Mouse (Mus musculus): ENCODE data around the gene Gm20878. TPM values are rescaled to one million over a fixed set of nuclear protein-coding genes. Genes with fewer than 3 reads are reported as not detected.
"Not testable (repeated sequence)": the region's sequence is repeated elsewhere in the genome, so short reads cannot be mapped to it uniquely, and the experiment has no call there.

The Gm20878 gene
- polyA plus RNA-seq (2015; fragmentation: Nextera tagmentation; extraction: Ambion mirVana): 1.7 and 2.6 TPM in 2 replicates

DNA sequence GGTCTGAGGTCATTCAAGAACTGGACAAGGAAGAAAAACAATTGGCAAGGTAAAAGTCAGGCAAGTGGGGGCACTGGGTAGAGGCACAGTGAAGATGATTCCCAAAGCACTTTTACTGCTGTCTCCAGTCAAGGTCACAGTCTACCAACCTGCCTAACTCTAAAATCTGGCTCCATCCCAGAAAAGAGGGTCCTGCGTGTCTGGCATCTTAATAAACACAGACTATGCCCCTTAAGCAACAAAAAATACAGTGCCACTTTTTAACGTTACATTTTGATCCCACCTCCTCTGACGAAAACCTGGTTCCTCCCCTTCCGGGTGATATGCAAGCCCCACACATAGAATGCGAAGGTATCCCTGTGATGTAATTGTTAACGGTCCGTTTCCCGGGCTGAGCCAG, at the start of gene Gm20878:
Gene Gm20878, plus strand, starts transcription at position 301 of the 400 bp plus-strand sequence.
- not testable (repeated sequence) for H3K36me3 ChIP-seq; H3K9me3 ChIP-seq; H3K4me1 ChIP-seq; H3K4me2 ChIP-seq; H3K27me3 ChIP-seq; ATAC-seq (ENCODE audit: insufficient number of reproducible peaks, low FRiP score, low TSS enrichment, low read depth); H3K9ac ChIP-seq; H3K4me3 ChIP-seq; H3K27ac ChIP-seq
- WGBS: no CpG with 5 or more reads among the region's 8 CpGs

DNA sequence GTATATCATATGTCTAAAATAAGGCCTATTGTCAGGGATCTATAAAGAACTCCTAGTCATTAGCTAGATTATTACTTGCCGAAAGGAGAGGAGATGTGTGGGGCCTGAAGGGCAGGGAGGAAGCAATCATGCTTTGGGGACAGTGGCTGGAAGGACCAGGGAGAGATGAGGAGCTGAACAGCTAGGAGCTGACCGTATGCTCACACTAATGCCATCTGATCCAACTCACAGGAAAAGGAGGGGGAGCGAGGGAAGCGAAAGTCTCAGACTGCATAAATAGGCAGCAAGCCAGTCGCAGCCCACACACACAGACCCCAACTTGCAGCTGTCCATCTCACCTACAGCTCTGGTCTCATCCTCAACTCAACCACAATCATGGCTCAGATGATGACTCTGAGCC, 38.1 kb upstream of the Gm20878 start, which contains the start of gene Gm21541:
Gene Gm21541, plus strand, starts transcription at position 301 of the 400 bp plus-strand sequence.
- not testable (repeated sequence) for H3K36me3 ChIP-seq; H3K27me3 ChIP-seq; ATAC-seq (ENCODE audit: insufficient number of reproducible peaks, low FRiP score, low TSS enrichment, low read depth); H3K27ac ChIP-seq; H3K4me2 ChIP-seq; H3K4me3 ChIP-seq; H3K9ac ChIP-seq; H3K9me3 ChIP-seq; H3K4me1 ChIP-seq
- no CpG with 5 or more reads among the region's 5 CpGs for WGBS

- H3K36me3 ChIP-seq; H3K9ac ChIP-seq; H3K27me3 ChIP-seq; H3K4me3 ChIP-seq; H3K9me3 ChIP-seq; ATAC-seq (ENCODE audit: insufficient number of reproducible peaks, low FRiP score, low TSS enrichment, low read depth); H3K4me1 ChIP-seq; H3K27ac ChIP-seq; H3K4me2 ChIP-seq: not testable (repeated sequence)
- no CpG with 5 or more reads among the region's 1 CpGs for WGBS
Measured at GRCm38 (mm10) chr4:41965758-41966157, 24.4 kb downstream of the Gm20878 start, which contains the start of gene Fam205a4. Gene Fam205a4, plus strand, starts transcription at chr4:41966058.

Other genes starting within 250 kb of the Gm20878 start
- 7.1 and 9.0 TPM in 2 replicates for gene Cntfr, start 244.5 kb upstream of the Gm20878 start, polyA plus RNA-seq (2015; fragmentation: Nextera tagmentation; extraction: Ambion mirVana)
- 431 and 444 TPM in 2 replicates for gene Il11ra1, start 241.6 kb upstream of the Gm20878 start, polyA plus RNA-seq (2015; fragmentation: Nextera tagmentation; extraction: Ambion mirVana)
- gene Rpp25l, start 228.0 kb upstream of the Gm20878 start, polyA plus RNA-seq (2015; fragmentation: Nextera tagmentation; extraction: Ambion mirVana): 66.0 and 69.1 TPM in 2 replicates
- 113 and 123 TPM in 2 replicates for gene Dctn3, start 218.4 kb upstream of the Gm20878 start, polyA plus RNA-seq (2015; fragmentation: Nextera tagmentation; extraction: Ambion mirVana)
- gene Arid3c, start 210.4 kb upstream of the Gm20878 start, polyA plus RNA-seq (2015; fragmentation: Nextera tagmentation; extraction: Ambion mirVana): not detected in 2 replicates
- gene Galt, start 186.3 kb upstream of the Gm20878 start, polyA plus RNA-seq (2015; fragmentation: Nextera tagmentation; extraction: Ambion mirVana): 38.7 and 44.8 TPM in 2 replicates
- gene Sigmar1, start 185.4 kb upstream of the Gm20878 start, polyA plus RNA-seq (2015; fragmentation: Nextera tagmentation; extraction: Ambion mirVana): 76.1 and 88.5 TPM in 2 replicates
- 35.4 and 42.1 TPM in 2 replicates for gene Ccl27a, start 167.3 kb upstream of the Gm20878 start, polyA plus RNA-seq (2015; fragmentation: Nextera tagmentation; extraction: Ambion mirVana)
- 18.0 and 19.5 TPM in 2 replicates for gene Gm21541, start 38.0 kb upstream of the Gm20878 start, polyA plus RNA-seq (2015; fragmentation: Nextera tagmentation; extraction: Ambion mirVana)
- gene Fam205a4, start 24.5 kb downstream of the Gm20878 start, polyA plus RNA-seq (2015; fragmentation: Nextera tagmentation; extraction: Ambion mirVana): 0.26 and 0.50 TPM in 2 replicates
- gene Gm21093, start 93.2 kb downstream of the Gm20878 start, polyA plus RNA-seq (2015; fragmentation: Nextera tagmentation; extraction: Ambion mirVana): 0.12 and 0.14 TPM in 2 replicates
- gene Gm3893, start 149.6 kb downstream of the Gm20878 start, polyA plus RNA-seq (2015; fragmentation: Nextera tagmentation; extraction: Ambion mirVana): not detected in 2 replicates
- 12.7 and 18.0 TPM in 2 replicates for gene Gm13304, start 173.2 kb downstream of the Gm20878 start, polyA plus RNA-seq (2015; fragmentation: Nextera tagmentation; extraction: Ambion mirVana)
- not detected in 2 replicates for gene Gm13306, start 211.9 kb downstream of the Gm20878 start, polyA plus RNA-seq (2015; fragmentation: Nextera tagmentation; extraction: Ambion mirVana)
- 0.46 and 1.4 TPM in 2 replicates for gene Gm13305, start 227.0 kb downstream of the Gm20878 start, polyA plus RNA-seq (2015; fragmentation: Nextera tagmentation; extraction: Ambion mirVana)

Measured in limb, embryonic 15.5 days (tissue).